Comparison of ENCODE assay signal across 16 mouse cellular contexts in genomic region chr11:41599006-41599405, GRCm38 (mm10).
DNase-seq lines count a peak whose midpoint lies in the region; TF ChIP-seq lines count a peak whose summit lies in the region.
"Had no signal": no experiment of that assay in that cellular context is flagged by ENCODE, and none has a peak within 500 bp of the region (broad histone marks: within the 10 kb centered on the region; RNA-seq: fewer than 3 reads in every experiment).

No protein-coding gene starts in this region.

- peak; percentile 6 for DNase-seq in kidney, postnatal 10 days
- DNase-seq in kidney, adult 2 months = no peak
- DNase-seq in right cerebral cortex, adult 18-20 months = peak; percentile 32
- no peak for DNase-seq in right cerebral cortex, postnatal 4 days
- peak; percentile 28 for DNase-seq in cerebellum, adult 8-10 months
- peak; percentile 38 for DNase-seq in telencephalon, adult 2 months (ENCODE audit: low read depth, low spot score)
- DNase-seq in spleen, adult 18-20 months = no peak
- DNase-seq: kidney, adult 11 months; liver; thymus, postnatal 14 days had no signal

- TF ChIP-seq POLR2A in kidney, adult 2 months (IDR thresholded peaks at IDR 0.05; ENCODE audit: low read depth, low read length) = no peak

- H3K4me1 ChIP-seq in kidney, adult 2 months (ENCODE audit: control insufficient read depth, insufficient read depth, low read length) = no peaks in the 10 kb centered on the region
- H3K4me1 ChIP-seq: embryonic facial prominence, embryonic 15.5 days; hindbrain, embryonic 12.5 days; lung, embryonic 15.5 days had no signal

- H3K36me3 ChIP-seq in kidney, adult 2 months (ENCODE audit: control insufficient read depth, insufficient read depth, low read length) = no peaks in the 10 kb centered on the region
- H3K36me3 ChIP-seq: embryonic facial prominence, embryonic 15.5 days; heart, embryonic 13.5 days; hindbrain, embryonic 12.5 days; lung, embryonic 15.5 days had no signal

- H3K27ac ChIP-seq in kidney, adult 2 months (ENCODE audit: insufficient read depth, low read depth, low read length) = no peak overlapping the region
- H3K27ac ChIP-seq: embryonic facial prominence, embryonic 15.5 days; heart, embryonic 13.5 days; hindbrain, embryonic 12.5 days; layer of hippocampus, adult 2 months; lung, embryonic 15.5 days had no signal

- 80% methylated on average over 1 of the region's 1 CpGs for WGBS in kidney, adult 2 months

- H3K4me3 ChIP-seq in kidney, adult 2 months (ENCODE audit: insufficient read depth, low read depth, low read length) = no peak overlapping the region
- H3K4me3 ChIP-seq: embryonic facial prominence, embryonic 15.5 days; heart, embryonic 13.5 days; hindbrain, embryonic 12.5 days; layer of hippocampus, adult 2 months; lung, embryonic 15.5 days had no signal

- H3K27me3 ChIP-seq in kidney, adult 2 months (replicated peaks; ENCODE audit: control insufficient read depth, insufficient read depth, low read length) = no peaks in the 10 kb centered on the region
- H3K27me3 ChIP-seq: CH12.LX; embryonic facial prominence, embryonic 15.5 days; heart, embryonic 13.5 days; hindbrain, embryonic 12.5 days; lung, embryonic 15.5 days had no signal

- no peak for TF ChIP-seq CTCF in kidney, adult 2 months (conservative IDR thresholded peaks at IDR 0.05; ENCODE audit: insufficient read depth, insufficient read length, low read depth, low read length)

Comparison
In these comparisons a context has a peak if more than half of its experiments do, and no peak if none do; other contexts are left out.
1. DNase-seq: peak in kidney, postnatal 10 days (single experiment), right cerebral cortex, adult 18-20 months (single experiment), cerebellum, adult 8-10 months (single experiment) and telencephalon, adult 2 months (single experiment); none in kidney, adult 2 months (single experiment), right cerebral cortex, postnatal 4 days (single experiment) and spleen, adult 18-20 months (0 of 2).